Mouse (Mus musculus) cerebellum, adult (tissue): ENCODE measurements around the gene Txk.

ENCODE experiments used
- ATAC-seq: cut with Nextera tagmentation; 2 replicates; pipeline ENCODE4 v1.9.2; 2017; ENCODE audit warnings: mild to moderate bottlenecking, moderate library complexity, mixed read lengths; ENCODE audit not compliant: insufficient number of reproducible peaks, low FRiP score, low TSS enrichment

Txk gene

DNA sequence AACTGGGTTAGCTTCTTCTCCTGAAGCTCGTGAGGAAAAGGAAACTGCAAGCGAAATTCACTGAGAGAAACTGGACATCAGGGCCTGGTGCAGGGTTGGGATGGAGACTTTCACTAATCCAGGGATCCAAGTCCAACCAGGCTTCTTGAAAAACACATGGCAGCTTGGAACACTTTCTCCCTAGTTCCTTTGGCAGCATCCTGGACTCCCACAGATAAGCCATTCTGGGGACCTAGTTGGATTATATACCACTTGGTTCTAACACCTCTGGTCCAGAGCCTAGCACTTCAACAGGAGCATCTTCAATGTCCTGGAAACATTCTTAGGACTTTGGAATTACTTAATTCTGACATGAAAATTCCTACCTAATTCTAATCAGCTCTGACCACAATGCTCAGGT lies 2.5 kb upstream of the Txk start:
- no peak for ATAC-seq

DNA sequence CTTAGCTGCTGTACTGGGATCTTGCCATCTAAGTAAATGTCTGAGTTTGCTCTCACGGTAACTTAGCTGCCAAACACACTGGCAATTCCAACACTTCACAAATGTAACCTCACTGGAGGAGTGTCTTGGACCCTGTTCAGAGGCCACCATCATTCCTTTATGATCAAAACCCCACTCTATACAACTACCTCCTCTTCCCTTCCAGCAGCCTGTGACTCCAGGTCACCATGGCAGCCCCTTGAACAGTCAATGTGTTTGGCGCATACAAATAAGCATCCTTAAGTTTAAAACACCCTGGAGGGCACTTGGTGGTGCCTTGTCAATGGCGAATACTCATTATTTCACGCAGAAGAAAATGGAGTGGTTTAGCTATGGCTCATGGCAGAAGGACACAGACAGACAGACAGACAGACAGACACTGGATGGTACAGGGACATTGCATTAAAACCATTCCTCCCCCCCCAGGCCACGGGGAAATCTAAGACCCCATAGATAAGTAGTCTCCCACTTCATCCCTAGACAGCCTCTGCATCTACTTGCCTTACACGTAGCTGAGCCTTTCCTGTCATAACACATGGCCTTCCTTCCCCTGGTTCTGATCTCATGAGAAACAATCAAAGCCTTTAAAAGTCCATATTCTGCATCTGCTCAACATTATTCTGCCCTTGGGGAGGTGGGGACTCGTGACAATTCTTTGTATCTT lies 1.4 kb downstream of the Txk start:
- no peak for ATAC-seq

DNA sequence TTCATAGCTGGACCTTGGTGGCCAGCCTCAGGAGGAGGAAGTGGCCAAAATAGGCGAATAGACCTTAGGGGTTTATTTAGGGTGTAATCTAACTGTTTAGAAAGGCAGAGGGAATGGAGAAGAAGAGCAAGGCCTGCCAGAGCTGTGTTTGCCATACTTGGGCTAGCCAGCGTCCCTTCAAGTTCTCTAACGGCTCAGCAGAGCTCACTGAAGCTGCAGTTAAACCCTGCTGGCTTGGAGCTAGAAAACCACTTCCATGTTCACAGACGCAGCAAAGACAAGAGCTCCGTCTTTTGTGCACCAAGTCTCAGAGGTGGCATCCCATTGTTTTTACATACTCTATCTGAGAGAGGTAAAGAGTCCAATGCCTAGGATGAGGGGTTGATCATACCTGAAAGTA lies 2.4 kb downstream of the Txk start:
- ATAC-seq = no peak

DNA sequence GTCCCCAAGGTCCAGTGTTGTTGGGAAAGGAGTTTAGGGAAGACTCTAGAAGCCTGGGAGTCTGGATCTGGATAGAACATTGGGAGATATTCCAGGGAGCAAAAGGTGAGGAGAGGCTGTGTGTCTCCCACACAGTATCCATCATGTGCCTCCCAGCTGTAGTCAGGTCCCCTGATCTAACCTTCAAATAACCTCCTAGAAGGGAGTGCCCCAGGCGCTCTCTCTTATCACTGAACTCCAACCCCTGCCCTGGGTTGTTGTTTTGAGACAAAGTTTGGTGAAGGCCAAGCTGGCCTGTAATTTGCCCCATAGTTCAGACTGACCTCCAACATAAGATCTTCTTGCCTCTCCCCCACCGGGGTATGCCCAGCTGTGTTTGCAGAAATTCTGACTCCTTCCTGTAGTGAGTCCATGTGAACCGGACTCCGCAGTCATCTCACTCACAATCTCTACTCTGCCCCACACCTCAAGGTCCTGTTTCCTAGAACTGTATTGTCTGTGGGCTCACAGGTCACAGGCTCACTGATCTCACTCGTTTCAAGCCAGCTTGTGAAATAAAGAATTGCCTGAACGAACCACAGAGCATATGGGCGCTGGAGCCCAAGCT lies 3.8 kb downstream of the Txk start:
- ATAC-seq = no peak

DNA sequence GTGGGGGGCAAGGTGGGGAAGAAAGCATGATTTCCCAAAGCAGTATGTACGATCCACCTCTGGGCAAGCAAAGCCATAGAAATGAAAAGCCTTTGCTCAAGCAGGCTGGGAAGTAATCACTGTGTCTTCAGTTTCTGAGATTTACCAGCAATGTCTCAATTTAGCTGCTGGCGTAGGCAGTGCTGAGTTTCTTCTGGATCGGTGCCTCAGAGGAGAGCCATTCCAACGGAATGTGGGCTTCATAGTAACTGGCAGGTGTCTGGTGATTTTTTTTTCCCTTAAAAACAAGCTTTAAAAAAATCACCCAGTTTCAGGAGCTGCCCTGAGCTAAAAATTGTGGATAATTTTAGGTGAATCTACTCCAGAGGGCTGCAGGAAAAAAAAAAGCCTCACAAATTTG lies 5.2 kb downstream of the Txk start:
- ATAC-seq = no peak

DNA sequence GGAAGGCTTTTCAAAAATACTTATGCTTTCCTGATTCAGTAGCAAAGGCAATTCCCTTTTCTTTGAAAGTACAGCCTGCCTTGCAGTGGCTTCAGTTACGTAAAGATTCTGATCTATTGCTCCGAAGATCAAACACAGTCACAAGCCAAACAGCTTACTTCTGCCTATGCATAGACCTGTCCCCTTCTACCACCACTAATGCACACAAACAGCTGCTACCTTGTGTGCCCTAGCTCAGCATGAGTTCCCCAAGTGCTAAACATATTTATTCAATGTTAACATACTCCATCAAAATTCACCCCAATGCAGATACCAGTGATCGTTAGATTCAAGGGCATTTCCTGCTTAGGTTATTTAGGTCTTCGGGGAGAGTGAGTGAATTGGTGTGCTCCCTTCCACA lies 6.1 kb downstream of the Txk start:
- no peak for ATAC-seq

DNA sequence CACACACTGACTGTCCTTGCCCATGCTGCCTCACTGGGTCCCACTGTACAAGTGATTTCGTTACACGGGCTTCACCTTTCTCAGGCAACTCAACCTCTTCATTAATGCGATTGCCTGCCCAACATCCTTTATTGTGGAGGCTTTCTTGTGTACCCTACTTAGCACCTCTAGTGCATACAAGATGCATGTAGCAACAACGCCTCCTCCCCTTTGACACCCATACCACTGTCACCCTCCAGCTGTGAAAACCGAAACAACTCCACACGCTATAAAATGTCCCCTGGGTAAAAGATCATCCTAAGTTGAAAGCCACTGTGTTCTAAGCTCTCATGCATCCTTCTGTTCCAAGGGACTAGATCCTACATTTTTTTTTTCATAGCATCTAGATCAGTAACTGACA lies 9.5 kb downstream of the Txk start:
- ATAC-seq = no peak

DNA sequence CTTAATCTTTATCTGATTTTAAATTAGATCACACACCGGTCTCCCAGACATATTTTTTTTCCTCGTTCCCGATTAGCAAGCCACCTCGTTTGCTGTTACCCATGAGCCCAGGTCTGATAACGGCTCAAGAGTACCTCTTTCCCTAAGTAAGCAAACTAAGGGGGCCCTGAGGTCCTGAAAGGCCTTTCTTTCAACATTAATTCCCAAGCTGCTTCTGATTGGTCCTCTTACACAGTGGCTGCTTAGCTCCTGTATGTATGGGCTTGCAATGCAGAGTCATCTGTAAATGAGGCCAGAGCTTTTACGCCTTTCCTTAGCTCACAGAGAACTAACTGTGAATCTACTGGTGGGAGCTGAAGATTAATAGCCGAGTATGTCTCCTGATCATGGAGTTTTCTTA lies 15.7 kb downstream of the Txk start:
- no peak for ATAC-seq

DNA sequence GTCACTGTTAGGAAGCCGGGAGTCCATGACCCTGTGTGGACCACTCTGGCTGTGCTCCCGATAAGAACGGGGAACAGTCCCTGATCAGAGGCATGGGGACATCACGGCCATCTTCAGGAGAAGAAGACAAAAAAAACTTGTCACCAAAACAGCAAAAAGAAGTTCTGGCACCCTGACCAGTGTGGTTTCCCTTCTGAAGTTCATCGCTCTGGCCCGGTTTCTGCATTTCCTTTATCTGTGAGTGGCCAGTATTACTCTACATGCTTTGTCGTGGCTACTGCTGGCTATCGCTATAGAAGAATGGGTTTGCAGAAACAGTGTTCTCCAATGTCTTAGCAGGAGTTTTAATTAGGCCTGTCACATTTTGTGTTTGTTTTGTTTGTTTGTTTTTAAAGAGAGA lies 16.1 kb downstream of the Txk start:
- ATAC-seq = no peak

DNA sequence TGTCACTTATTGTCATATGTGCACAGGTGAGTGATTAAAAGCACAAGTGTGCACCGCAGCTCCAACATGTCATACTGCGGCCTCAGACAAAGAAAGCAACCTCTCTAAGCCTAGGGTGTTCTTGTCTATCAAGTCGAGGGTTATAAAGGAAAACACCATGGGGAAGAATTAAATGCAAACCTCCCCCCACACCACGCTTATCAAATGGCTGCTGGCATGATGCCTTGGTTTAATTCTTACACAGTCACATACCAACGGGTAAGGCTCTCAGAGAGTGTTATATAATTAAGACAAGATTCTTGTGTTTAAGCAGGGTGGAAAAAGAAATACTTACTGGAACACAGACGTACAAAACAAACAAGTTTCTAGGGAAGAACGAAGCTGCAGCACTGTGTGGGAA lies 16.8 kb downstream of the Txk start:
- no peak for ATAC-seq

DNA sequence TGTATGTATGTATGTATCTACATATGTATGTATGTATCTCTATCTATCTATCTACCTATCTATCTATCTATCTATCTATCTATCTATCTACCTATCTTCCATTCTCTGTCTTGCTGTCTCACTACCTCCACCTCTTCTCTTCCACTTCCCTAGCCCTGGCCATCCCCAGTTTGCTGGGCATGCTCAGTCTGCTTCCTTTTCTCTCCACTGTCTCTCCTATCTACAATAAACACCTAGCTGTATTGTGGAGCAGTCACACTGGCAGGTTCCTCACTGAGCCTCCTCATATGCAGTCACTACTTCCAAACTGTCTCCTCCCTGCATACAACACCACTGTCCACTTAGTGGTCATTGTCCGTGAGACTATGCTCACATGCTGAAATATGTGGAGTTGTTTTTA lies 19.7 kb downstream of the Txk start:
- no peak for ATAC-seq

DNA sequence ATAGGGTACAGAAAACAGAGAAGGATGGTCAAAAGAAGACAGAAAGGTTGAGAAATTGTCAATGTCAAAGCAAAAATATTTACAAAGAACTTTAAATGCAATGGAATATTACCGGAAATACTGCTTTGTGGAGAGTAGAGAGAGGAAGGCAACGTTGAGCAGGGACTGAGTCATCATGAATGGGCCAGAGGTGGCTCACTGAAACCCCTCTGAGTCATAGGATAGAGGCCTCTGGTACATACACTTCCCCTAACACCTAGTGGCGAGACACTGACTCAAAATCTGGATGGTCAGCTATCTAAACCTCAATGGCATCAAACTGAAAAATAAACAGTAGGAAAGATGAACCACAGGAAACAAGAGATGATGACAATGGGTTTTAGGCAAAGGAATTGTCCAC lies 27.2 kb downstream of the Txk start:
- no peak for ATAC-seq

DNA sequence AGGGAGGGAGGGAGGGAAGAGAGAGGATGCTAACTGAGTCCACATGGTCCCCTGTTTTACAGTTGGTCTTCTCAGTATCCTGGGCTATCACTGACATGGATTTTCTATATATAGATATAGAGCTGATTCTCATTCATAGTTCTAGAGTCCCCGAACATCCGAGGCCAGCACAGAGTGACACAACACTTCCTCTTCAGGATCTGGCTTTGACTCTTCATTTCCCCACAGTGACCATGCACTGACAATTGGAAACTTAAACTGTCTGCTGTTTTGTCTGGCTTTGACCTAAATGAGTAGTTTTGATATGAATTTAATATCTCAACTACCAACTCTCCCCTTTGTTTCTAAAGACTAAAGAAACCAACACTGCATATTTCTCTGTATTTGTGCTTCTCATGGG lies 29.1 kb downstream of the Txk start:
- ATAC-seq = no peak

DNA sequence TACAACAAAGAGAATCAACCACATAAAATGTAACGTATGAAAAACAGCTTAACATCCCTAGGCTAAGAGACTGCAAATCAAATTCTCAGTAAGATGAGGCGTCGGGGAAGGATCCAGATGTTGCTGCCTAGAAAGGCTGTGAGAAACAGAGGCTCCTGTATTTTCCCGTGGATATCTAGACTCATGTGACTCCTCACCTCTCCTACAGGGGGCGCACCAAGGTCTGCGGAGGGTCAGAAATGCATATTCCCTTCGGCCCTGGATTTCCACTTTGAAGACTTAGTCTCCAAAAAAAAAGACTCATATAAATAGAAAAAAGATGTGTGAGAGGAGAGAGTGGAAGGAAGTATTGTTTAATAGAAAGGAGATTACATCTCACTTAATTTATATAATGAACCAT lies 32.0 kb downstream of the Txk start:
- ATAC-seq = no peak

DNA sequence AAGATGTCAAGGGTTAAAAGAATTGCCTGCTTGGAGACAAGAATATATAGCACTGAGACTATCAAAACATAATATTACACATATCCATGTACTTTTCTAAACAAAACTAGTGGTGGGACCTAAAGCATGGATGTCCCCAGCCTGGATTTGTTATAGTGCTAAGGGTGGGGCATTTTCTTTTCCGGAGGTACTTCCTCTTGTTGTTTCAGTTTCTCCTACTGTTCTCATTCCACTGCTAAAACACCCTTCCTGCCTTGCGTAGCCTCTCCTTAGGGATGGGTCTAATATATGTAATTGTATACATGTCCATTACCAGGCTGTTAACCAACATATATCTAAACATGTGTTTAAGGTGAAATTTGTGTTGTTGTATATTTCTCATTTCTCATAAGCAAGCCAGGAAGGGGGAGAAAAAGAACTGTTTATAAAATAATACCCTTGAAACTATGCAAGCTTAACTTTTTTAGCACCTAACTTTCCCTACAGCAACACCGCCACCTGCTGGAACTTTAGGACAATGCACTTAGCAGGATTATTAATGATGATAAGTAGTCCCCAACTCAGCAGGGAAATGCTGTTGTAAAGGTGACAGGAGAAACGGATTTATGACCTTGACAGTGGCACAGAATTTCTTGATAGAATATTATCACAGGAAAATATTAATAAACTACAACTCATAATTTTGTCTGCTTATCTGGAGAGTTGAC lies 41.9 kb downstream of the Txk start:
- ATAC-seq = no peak

DNA sequence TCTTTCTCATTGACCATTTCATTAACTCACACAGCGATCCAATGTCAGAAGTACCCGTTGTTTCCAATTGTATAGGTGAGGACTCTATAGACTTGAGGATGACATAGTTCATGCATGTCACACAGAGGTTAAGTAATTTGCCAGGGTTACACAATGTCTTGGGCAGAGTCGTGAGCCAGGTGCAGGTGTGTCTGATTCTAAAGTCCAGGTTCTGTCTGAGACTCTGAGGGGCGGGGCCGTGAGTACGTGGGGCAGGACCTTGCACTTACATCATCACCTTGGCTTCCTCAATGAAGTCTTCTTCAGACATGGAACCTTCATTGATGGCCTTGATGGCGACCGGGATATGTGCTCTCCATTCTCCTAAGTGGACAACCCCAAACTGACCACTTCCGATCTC lies 42.6 kb downstream of the Txk start:
- no peak for ATAC-seq

DNA sequence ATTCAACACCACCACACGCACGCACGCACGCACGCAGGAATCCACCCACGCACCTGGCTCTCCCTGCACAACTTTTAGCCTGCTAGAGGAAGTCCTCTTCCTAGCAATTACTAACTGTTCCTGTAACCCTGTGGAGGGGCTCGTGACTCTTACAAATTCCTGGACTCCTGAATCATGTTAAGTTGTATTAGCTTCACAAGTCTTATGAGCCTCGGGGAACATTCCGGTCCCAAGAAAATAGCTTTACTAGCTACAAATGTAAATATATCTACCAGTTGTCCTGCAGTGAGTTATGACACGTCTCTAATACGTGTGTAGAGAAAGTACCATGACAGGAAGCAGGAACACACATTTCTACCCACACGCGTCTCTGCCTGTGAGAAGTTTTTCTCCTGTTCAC lies 43.1 kb downstream of the Txk start:
- no peak for ATAC-seq

DNA sequence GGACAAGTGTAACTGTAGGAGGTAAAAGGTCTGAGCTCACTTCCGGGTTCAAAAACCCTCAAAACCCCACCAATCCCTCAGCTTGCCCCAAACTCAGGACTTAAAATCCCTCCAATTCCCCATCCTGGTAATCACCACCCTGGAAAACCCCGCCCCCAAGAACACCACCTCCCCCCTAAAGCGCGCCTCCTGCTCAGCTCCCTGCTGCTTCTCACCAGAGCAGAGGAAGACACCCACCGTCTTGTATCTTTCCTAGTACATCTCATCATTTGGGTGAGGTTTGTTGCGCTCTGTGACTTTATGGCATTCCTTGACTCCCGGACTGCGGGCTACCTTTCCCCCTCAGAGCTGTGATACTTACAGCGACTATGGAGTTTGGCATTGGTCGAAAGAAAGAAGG lies 45.9 kb downstream of the Txk start:
- no peak for ATAC-seq

DNA sequence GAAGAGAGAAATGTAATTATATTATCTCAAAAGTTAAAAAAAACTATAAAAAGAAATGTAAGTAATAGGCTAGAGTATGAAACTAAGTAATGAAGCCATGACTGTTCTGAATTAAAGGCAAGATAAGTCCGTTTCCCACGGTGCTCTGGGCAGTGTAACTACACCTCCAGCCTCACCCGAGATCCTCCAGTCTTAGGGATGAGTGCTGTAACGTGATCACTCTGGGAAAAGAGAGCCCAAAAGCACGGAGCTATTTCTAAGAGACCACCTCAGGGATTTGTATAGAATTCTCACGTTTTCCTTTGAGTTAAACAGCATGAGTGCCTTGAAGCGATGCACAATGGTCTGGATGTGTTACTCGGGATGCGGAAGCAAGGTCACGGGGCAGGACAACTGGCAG lies 46.5 kb downstream of the Txk start:
- ATAC-seq = no peak

DNA sequence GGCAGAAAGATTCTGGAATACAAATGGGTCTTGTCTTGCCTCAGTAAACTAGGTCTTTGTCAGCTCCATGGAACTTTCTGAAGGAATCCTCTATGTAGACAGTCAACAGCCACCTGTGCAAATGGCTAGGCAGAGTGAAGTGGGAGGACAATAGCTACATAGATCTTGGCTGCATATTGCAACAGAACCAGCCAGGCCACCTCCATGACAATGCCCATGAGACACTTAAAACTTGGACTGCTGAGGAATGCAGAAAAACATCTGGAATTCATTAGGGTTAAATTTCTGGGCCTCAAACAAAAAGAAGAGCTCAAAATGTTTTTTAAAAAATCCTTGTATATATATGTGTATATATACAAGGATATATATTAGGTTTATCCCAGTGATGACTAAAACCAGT lies 50.4 kb downstream of the Txk start:
- ATAC-seq = no peak

DNA sequence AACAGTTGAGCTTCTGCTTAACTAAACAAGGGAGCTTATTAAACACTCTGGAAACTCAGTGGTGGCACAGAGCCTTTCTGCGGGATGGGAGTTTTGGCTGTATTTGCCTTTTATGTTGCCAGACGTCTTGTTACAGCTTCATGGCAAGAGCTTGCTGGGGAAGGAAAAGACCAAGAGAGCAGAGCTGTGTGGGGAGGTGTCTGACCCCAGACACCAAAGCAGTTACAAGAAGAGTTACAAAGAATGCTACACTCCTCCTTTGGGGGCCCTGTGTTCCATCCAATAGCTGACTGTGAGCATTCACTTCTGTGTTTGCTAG lies 53.1 kb downstream of the Txk start:
- ATAC-seq = no peak

DNA sequence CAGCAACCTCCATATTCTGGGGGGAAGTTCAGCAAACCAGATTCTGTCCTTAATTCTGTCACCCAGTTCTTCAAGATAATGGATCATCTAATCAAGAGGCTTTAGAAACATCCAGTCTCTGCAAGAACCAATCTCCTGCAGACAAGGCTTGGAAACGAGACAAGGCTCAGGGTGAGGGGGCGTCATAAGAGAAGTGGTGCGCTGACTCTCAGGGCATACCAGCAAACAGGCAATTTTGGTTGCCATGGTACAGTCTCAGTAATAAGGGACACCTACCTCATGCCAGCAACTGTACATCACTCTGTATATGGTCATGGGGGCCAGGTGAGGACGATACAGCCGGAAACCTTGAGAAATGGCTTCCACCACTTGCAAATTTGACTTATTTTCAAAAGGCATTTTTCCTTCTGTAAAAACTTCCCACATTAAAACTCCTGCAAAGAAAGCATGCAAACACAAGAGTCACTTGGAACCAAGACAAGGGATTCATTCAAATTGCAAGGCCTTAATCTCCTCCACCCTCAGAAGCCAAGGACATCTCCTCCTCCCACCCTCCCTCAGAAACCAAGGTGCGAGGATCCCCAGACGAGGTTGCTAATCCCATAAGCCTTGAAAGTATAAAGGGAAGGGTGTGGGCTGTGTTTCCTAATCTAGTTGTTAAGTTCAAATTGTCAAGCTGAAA lies 53.6 kb downstream of the Txk start:
- no peak for ATAC-seq
